Mouse (Mus musculus) kidney, embryonic 16.5 days (tissue): Measurements from ENCODE around the gene Cltb. TPM values are rescaled to one million over a fixed set of nuclear protein-coding genes. Genes with fewer than 3 reads are reported as not detected.

Experiments used
- ATAC-seq: fragments of 200-750 bp; cut with Nextera tagmentation; 2 replicates; pipeline ENCODE4 v1.8.0; 2017; ENCODE audit warnings: moderate TSS enrichment; ENCODE audit not compliant: low FRiP score, low TSS enrichment
- H3K27ac ChIP-seq: fragments of 300-500 bp; sonication (generic); 2 replicates; pipeline ENCODE4 v1.5.1; 2014; ENCODE audit warnings: low read length
- H3K27me3 ChIP-seq: fragments of 300-500 bp; sonication (generic); 2 replicates; pipeline ENCODE4 v1.6.1; 2014; ENCODE audit warnings: low read length, control low read depth, mixed read lengths; ENCODE audit not compliant: insufficient read depth
- H3K36me3 ChIP-seq: fragments of 300-500 bp; sonication (generic); 2 replicates; pipeline ENCODE4 v1.6.1; 2014; ENCODE audit warnings: low read length, control low read depth, mixed read lengths; ENCODE audit not compliant: insufficient read depth
- H3K4me1 ChIP-seq: fragments of 300-500 bp; sonication (generic); 2 replicates; pipeline ENCODE4 v1.6.1; 2014; ENCODE audit warnings: low read length, control low read depth, mixed read lengths; ENCODE audit not compliant: insufficient read depth
- H3K4me2 ChIP-seq: fragments of 300-500 bp; sonication (generic); replicated peaks from 2 replicates; pipeline ENCODE4 v1.6.1; 2014; ENCODE audit warnings: low read depth, low read length
- H3K4me3 ChIP-seq: fragments of 300-500 bp; sonication (generic); 2 replicates; pipeline ENCODE4 v1.5.1; 2014; ENCODE audit warnings: mild to moderate bottlenecking, low read length
- H3K9ac ChIP-seq: fragments of 300-500 bp; sonication (generic); replicated peaks from 2 replicates; pipeline ENCODE4 v1.6.1; 2014; ENCODE audit warnings: low read length
- H3K9me3 ChIP-seq: fragments of 300-500 bp; sonication (generic); 2 replicates; pipeline ENCODE4 v1.6.1; 2016; ENCODE audit warnings: low read length, control low read depth
- WGBS: fragments of 180-500 bp; shearing (Covaris S2); extraction: QIAGEN DNeasy Blood & Tissue Kit; methylation state at CpG from one replicate; pipeline ENCODE4 v1.1.7; 2014; 5-methylcytosine and 5-hydroxymethylcytosine counted together
- polyA plus RNA-seq: library from polyadenylated mRNA; unstranded; fragments of >200 nt; fragmentation: Nextera tagmentation; extraction: Ambion mirVana; gene quantifications from 2 replicates; pipeline ENCODE4 v1.2.1, GENCODE M21; 2015

Cltb gene
- polyA plus RNA-seq, 1 experiment from 2014 or later: 45.2 TPM

DNA sequence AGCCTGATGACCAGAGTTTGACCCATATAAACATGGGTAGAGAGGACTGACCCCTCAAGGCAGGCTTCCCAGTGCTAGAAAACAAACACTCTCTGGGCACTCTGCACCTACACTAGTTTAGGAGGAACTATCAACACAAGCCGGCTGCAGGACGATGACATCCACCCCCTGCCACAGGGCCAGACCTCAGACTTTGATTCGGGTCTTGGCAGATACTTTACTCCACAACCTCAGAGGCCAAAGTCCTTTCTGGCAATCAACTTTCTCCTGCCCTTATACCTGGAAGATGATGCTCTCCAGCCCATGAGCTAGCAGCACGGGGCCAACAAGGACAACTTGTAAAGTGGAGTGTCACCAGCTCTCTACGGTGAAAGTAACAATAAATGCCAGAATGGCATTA lies 28.3 kb downstream of the Cltb start:
- Histone ChIP-seq H3K4me1 (no peaks in the 10 kb centered on the region), H3K27me3 (no peaks in the 10 kb centered on the region), H3K4me3 (no peak overlapping the region), H3K36me3 (peaks cover 65% of the 10 kb centered on the region), H3K27ac (no peak overlapping the region), H3K4me2 (no peak overlapping the region), H3K9me3 (no peaks in the 10 kb centered on the region), H3K9ac (no peak overlapping the region)
- no peak for ATAC-seq
- WGBS: 83% methylated on average over 5 of the region's 5 CpGs

DNA sequence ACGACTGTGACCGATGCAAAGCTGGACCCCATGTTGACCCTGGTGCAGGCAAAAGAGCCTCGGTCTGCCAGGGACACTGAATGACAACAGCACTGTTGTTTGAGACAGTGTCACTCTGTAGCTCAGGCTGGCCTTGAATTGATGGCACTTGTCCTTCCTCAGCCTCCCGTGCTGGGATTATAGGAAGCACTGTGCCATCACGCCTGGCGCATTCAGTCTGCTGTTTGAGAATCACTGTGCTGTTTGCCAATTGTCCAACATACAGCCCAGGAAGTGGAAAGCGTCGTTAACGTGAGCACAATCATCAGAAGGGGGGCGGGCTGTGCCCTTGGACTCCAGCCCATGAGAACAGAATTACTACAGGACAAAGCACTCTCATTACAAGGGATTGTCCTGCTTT lies 29.0 kb downstream of the Cltb start:
- Histone ChIP-seq H3K9ac (no peak overlapping the region), H3K36me3 (peaks cover 63% of the 10 kb centered on the region), H3K9me3 (no peaks in the 10 kb centered on the region), H3K4me3 (no peak overlapping the region), H3K27me3 (no peaks in the 10 kb centered on the region), H3K4me1 (no peaks in the 10 kb centered on the region), H3K27ac (no peak overlapping the region), H3K4me2 (no peak overlapping the region)
- no peak for ATAC-seq
- 83% methylated on average over 10 of the region's 10 CpGs for WGBS

DNA sequence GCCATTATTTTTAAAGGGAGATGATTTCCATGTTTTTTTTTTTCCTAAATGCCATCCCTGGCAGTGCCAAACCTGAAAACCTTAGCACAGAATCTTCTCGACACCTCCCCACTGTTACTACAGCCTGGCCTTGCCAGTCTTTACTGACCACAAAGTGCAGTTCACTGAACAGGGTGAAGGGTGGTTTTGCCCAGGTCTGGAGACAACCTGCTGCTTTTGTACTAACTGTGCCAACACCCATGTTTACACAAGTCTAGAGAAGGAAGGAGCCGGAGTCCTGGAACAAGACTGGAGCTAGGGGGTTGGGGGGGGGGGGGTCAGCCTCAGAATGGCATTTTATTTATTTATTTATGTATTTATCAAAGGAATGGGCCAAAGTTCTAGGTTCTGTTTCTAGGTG lies 29.8 kb downstream of the Cltb start:
- 81% methylated on average over 2 of the region's 2 CpGs for WGBS
- no peak overlapping the region for H3K4me3 ChIP-seq
- no peak overlapping the region for H3K4me2 ChIP-seq
- peaks cover under 1% of the 10 kb centered on the region; the same call in 1 of the 2 replicates for H3K4me1 ChIP-seq
- H3K27ac ChIP-seq: no peak overlapping the region
- H3K9ac ChIP-seq: no peak overlapping the region
- H3K36me3 ChIP-seq: peaks cover 58% of the 10 kb centered on the region
- no peaks in the 10 kb centered on the region for H3K27me3 ChIP-seq
- H3K9me3 ChIP-seq: no peaks in the 10 kb centered on the region
- ATAC-seq: no peak

DNA sequence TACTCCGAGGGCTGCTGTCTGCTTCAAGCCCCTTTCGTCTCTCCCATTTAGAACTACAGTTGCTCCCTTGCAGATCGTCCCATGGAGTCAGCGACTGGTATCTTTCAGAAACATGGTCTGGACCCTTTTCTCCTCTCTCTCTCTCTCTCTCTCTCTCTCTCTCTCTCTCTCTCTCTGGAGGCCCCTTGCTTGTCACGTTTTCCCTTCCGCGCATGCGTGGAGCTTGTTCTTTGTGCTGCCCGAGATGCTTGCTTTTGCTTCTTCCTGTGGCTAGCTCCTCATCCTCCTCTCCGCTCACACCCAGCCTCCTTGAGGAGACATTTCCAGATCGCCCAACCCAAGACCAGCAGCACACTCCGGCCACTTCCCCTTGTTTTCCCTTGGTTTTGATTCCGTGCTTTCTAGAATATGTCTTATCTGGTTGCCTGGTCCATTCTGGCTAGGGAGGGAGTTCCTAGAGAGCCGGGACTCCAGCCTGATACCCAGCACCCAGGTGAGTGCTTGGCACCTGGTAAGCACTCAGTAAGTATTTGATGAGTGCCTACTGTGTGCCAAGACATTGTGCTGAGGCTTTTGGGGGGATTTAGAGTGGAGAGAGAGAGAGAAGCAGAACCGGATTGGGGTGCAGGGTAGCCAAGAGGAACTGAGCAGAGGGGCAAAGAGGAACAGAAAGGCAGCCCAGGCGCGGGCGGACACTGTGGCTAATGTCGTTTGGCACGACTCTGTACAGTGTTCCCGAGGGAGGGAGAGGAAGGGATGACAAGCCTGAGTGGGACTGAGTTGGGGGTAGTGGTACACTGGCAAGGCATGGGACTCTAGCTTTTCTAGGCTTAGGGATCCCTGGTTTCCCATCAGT lies 33.3 kb downstream of the Cltb start:
- Histone ChIP-seq H3K4me1 (peaks cover 10% of the 10 kb centered on the region), H3K9ac (no peak overlapping the region), H3K27me3 (no peaks in the 10 kb centered on the region; the same call in 1 of the 2 replicates), H3K27ac (no peak overlapping the region), H3K4me2 (no peak overlapping the region), H3K9me3 (no peaks in the 10 kb centered on the region), H3K36me3 (peaks cover 34% of the 10 kb centered on the region), H3K4me3 (no peak overlapping the region)
- 85% methylated on average over 21 of the region's 21 CpGs for WGBS
- no peak for ATAC-seq

DNA sequence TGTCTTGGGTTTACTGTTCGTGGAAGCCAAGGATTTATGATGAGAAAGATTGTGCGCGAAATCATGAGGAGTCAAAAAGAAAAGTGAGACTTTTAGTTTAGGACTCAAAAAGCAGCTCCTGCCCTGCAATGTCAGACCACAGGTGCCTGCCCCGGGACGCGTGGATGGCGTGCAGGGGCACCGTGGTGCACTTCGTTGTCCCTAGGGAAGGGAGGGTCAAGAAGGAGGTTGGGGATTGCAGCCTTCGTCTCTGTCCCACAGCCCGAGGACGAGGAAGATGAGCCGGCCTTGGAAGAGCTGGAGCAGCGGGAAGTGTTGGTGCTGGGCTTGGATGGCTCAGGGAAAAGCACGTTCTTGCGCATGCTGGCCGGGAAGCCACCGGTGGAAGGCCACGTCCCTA lies 35.7 kb downstream of the Cltb start:
- Histone ChIP-seq H3K27me3 (no peaks in the 10 kb centered on the region; the same call in 1 of the 2 replicates), H3K4me2 (peak overlapping the region; percentile 95), H3K9ac (peak overlapping the region; percentile 96), H3K27ac (peak overlapping the region; percentile 83), H3K36me3 (peaks cover 21% of the 10 kb centered on the region), H3K9me3 (no peaks in the 10 kb centered on the region), H3K4me3 (peak overlapping the region; percentile 93), H3K4me1 (peaks cover 10% of the 10 kb centered on the region)
- ATAC-seq: peak; percentile 62
- under 1% methylated on average over 19 of the region's 19 CpGs for WGBS

DNA sequence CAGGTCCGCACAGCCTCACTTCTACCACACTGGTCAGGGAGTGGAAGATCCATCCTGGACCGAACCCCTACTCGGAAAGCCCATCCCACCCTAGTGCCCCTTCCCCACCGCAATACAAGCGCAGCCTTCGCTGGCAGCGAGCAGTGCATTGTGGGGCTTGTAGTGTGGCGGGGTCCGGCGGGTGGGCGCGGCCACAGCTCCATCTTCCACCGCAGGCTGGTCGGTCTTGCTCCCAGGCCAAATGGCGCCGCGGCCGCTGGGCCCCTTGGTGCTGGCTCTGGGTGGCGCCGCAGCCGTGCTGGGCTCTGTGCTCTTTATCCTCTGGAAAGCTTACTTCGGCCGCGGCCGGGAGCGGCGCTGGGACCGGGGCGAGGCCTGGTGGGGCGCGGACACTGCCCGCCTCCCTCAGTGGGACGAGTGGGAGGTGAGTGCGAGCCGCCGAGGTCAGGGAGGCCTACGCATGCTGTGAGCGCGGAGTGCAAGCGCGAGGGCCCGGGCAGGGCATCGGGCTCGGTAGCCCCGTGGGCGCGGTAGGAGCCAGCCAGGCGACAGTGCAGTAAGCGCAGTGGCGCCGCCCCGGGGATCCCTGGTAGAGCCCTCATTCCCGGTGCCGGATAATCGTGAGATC lies 36.2 kb downstream of the Cltb start, which contains the start of gene Arl10:
Gene Arl10, plus strand, starts transcription at position 162 of the 628 bp plus-strand sequence.
- Histone ChIP-seq H3K36me3 (peaks cover 16% of the 10 kb centered on the region), H3K4me1 (peaks cover 10% of the 10 kb centered on the region), H3K27me3 (no peaks in the 10 kb centered on the region; the same call in 1 of the 2 replicates), H3K9me3 (no peaks in the 10 kb centered on the region), H3K4me3 (peak within 1 kb of the TSS; percentile 93), H3K9ac (peak within 1 kb of the TSS; percentile 96), H3K27ac (peak within 1 kb of the TSS; percentile 83), H3K4me2 (peak within 1 kb of the TSS; percentile 95)
- peak; percentile 90 for ATAC-seq
- WGBS: under 1% methylated on average over 55 of the region's 55 CpGs

DNA sequence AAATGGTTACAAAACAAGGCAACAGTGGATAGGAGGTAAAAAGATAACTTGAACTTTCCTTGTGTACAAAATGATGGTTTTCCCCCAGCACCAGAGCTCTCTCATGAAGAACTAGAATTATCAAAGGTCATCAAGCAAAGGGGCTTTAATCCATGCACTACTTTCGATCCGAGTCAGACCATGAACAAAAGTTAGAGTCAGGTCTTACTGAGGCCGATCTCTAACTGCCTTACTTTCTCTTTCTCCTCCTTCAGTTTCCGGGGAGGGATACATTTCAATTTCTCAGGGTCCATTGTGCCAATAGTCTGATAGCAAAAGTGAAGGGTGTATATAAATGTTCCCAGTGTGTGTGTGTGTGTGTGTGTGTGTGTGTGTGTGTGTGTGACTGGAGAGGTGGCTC lies 38.5 kb downstream of the Cltb start:
- Histone ChIP-seq H3K4me1 (peaks cover 10% of the 10 kb centered on the region), H3K27me3 (no peaks in the 10 kb centered on the region; the same call in 1 of the 2 replicates), H3K4me3 (no peak overlapping the region), H3K9ac (no peak overlapping the region), H3K4me2 (no peak overlapping the region), H3K27ac (no peak overlapping the region), H3K9me3 (no peaks in the 10 kb centered on the region), H3K36me3 (no peaks in the 10 kb centered on the region; the same call in 1 of the 2 replicates)
- 83% methylated on average over 4 of the region's 4 CpGs for WGBS
- no peak for ATAC-seq

DNA sequence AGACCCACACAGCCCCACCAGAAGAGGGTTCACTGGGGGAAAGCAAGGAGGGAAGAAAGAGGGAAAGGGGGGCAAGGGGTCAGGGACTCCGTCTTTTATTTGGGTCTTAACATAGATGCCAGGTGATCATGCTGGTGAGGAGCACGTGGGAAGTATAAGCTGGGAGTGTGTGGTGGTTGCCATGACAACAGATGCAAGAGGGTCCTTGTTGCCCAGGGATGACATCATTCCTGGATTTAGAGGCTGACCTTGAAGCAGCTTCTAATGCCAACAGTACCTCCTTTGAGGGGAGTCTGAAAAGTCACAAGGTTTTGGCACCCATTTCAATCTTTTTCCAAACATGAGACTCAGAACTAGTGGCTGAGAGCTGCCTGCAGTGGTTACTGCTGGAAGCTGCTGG lies 39.5 kb downstream of the Cltb start:
- ATAC-seq: no peak
- Histone ChIP-seq H3K9me3 (no peaks in the 10 kb centered on the region), H3K27ac (no peak overlapping the region), H3K4me1 (peaks cover 10% of the 10 kb centered on the region), H3K4me3 (no peak overlapping the region), H3K27me3 (no peaks in the 10 kb centered on the region; the same call in 1 of the 2 replicates), H3K4me2 (no peak overlapping the region), H3K36me3 (no peaks in the 10 kb centered on the region; the same call in 1 of the 2 replicates), H3K9ac (no peak overlapping the region)
- 60% methylated on average over 2 of the region's 2 CpGs for WGBS

DNA sequence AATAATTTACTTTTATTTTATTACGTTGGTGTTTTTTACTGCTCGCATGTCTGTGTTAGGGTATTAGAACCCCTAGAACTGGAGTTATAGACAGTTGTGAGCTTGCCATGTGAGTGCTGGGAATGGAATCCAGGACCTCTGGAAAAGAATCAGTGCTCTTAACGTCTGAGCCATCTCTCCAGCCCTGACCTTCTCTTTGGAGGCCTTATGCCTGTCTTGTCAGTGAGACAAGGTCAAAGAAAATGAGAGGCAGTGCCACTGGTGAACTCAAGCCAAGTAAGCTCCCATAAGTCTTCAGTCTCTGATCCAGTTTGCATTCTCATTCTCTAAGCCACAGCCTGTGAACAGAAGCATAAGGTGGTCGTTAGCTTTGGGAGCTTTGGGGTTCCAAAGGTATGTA lies 40.4 kb downstream of the Cltb start:
- ATAC-seq: no peak
- WGBS: 78% methylated on average over 4 of the region's 4 CpGs
- no peak overlapping the region for H3K27ac ChIP-seq
- H3K4me2 ChIP-seq: no peak overlapping the region
- no peaks in the 10 kb centered on the region for H3K9me3 ChIP-seq
- H3K4me1 ChIP-seq: peaks cover 5% of the 10 kb centered on the region
- H3K27me3 ChIP-seq: no peaks in the 10 kb centered on the region; the same call in 1 of the 2 replicates
- no peak overlapping the region for H3K4me3 ChIP-seq
- no peak overlapping the region for H3K9ac ChIP-seq
- no peaks in the 10 kb centered on the region for H3K36me3 ChIP-seq

DNA sequence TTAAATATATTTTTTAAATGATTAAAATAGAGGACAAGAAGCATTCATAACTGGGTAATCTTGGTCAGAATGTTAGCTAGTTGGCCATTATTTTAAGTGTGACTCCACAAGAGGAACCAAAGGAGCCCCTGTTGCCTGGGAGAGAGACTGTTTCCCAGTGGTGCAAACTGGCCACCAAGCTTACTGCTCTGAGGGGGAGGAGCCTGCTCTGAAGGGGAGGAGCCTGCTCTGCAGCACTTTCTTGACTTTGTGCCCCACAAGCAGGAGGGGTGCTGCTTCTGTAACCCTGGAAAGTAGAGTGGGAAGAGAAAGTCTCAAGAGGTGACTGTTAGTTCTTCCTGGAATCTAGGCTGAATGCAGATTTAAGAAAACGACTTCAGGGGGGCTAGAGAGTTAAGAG lies 41.9 kb downstream of the Cltb start:
- ATAC-seq: no peak
- no peaks in the 10 kb centered on the region for H3K9me3 ChIP-seq
- H3K4me2 ChIP-seq: no peak overlapping the region
- H3K4me1 ChIP-seq: peaks cover 6% of the 10 kb centered on the region
- no peaks in the 10 kb centered on the region for H3K36me3 ChIP-seq
- WGBS: 55% methylated on average over 1 of the region's 1 CpGs
- H3K27ac ChIP-seq: no peak overlapping the region
- H3K9ac ChIP-seq: no peak overlapping the region
- H3K4me3 ChIP-seq: no peak overlapping the region
- no peaks in the 10 kb centered on the region; the same call in 1 of the 2 replicates for H3K27me3 ChIP-seq
